Mouse (Mus musculus) cerebellum, adult 2 months (tissue): ENCODE data around the gene Sirt7. TPM values are rescaled to one million over a fixed set of nuclear protein-coding genes. Genes with fewer than 3 reads are reported as not detected.

Experiments
- DNase-seq, 2 experiments: peaks; one replicate each; pipeline ENCODE4 v3.0.0; 2021
- H3K27ac ChIP-seq: fragments of 200-500 bp; 2 replicates; pipeline ENCODE4 v1.5.1; 2012; ENCODE audit warnings: low read length, control low read depth, inconsistent platforms; ENCODE audit not compliant: insufficient read depth
- H3K27me3 ChIP-seq: fragments of 200-500 bp; 2 replicates; pipeline ENCODE4 v1.6.1; 2012; ENCODE audit warnings: inconsistent platforms, mild to moderate bottlenecking, low read length, moderate library complexity; ENCODE audit not compliant: control insufficient read depth, insufficient read depth
- H3K4me1 ChIP-seq: fragments of 200-500 bp; 2 replicates; pipeline ENCODE4 v1.6.1; 2011; ENCODE audit warnings: low read length; ENCODE audit not compliant: control insufficient read depth, insufficient read depth
- H3K4me3 ChIP-seq: fragments of 200-500 bp; replicated peaks from 2 replicates; pipeline ENCODE3; 2011; ENCODE audit warnings: mild to moderate bottlenecking, low read depth, low read length, control low read depth; ENCODE audit not compliant: insufficient read depth
- CTCF ChIP-seq: fragments of 200-500 bp; IDR thresholded peaks from 2 replicates; pipeline ENCODE4 v1.5.1; 2011; ENCODE audit warnings: low read depth, mild to moderate bottlenecking, control low read depth, low read length, moderate library complexity, borderline replicate concordance; ENCODE audit not compliant: insufficient read depth
- POLR2A ChIP-seq: fragments of 200-500 bp; IDR thresholded peaks from 2 replicates; pipeline ENCODE4 v1.6.1; 2011; ENCODE audit warnings: low read length, control low read depth, borderline replicate concordance; ENCODE audit not compliant: insufficient read depth
- WGBS: fragments of 180-500 bp; shearing (Covaris S2); methylation state at CpG from one replicate; pipeline ENCODE4 v1.1.7; 2018; 5-methylcytosine and 5-hydroxymethylcytosine counted together
- polyA plus RNA-seq: library from polyadenylated mRNA; depleted of rRNA; stranded (reverse); fragments of >200 nt; gene quantifications from 2 replicates; pipeline ENCODE4 v1.2.3, GENCODE M21; 2012

Gene Sirt7
- polyA plus RNA-seq, 1 experiment, result 80.5 TPM

DNA sequence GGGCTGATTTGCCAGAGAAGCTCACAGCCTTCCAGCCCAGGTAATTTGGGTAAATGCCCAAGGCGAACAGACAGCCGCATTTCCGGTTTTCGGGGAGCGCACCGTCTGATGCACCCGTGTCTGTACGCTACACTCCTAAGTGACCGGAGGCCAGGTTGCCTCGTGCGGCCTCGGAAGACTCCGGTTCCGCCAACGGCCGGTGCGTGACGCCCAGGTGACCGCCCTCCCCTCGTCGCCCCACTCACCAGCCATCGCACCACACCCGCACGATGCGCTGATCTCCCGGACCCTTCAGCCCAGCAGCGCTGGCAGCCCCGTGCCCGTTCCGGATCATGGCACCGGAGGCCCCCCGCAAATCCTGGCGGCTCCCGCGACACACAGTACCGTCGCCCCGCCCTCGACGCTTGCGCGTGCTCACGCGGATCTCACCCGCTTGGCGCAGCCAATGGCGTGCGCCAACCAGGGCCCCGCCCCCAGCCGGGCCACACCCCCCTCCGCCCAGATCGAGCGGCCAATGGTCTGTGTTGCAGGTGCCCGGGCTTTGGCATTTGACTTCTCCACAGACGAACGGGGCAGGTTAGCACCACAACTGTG is 7.4 kb downstream of the Sirt7 start, which contains the start of gene Pcyt2:
TSS of gene Pcyt2 (minus strand) at position 418 of the 594 bp plus-strand sequence.
- peak within 1 kb of the TSS; percentile 73 for H3K4me3 ChIP-seq
- under 1% methylated on average over 56 of the region's 56 CpGs for WGBS
- TF ChIP-seq POLR2A (peak; percentile 89), CTCF (no peak)

DNA sequence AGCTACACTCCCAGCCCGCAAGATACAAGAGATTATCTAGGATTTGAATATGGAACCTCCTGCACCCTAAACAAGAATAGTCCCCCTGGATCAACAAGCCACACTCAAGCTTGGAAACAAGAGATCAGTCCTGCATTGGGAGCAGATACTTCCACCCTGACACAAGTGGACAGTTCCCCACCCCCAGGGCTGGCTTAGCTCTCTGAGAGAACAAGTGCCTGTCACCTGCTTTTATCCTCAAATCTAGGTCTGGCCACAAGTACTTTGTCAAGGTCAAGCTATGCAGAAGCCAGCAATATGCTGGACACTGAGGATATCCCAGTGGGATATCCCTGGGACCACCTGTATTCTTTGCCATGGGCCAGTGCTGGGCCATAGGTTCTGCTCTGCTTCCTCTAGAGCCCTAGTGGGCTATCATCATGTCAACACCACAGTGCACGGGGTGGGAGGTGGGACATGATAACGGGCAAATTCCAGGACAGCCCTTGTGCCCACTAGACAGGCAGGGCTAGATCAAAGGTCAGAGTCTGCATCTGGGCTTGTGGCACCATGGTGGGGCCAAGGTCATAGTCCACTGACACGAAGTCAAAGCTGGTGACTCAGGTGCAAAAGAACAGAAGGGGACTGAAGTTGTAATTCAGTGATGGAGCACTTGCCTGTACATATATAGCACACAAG is 8.3 kb downstream of the Sirt7 start:
- Histone ChIP-seq H3K4me3 (peak overlapping the region; percentile 73), H3K27ac (peak overlapping the region; percentile 80; the same call in 1 of the 2 replicates), H3K4me1 (peaks cover 29% of the 10 kb centered on the region), H3K27me3 (no peaks in the 10 kb centered on the region)
- DNase-seq, result peak in 1 of 2 experiments; percentile 33
- 18% methylated on average over 4 of the region's 4 CpGs for WGBS
- no peak for TF ChIP-seq CTCF
- no peak for TF ChIP-seq POLR2A

More for the DNA sequence above, 7.4 kb downstream of the Sirt7 start, which contains the start of gene Pcyt2:
- Histone ChIP-seq H3K4me1 (peaks cover 29% of the 10 kb centered on the region), H3K27me3 (no peaks in the 10 kb centered on the region), H3K27ac (peak within 1 kb of the TSS; percentile 80)
- peak; percentile 94 to 95 for DNase-seq

DNA sequence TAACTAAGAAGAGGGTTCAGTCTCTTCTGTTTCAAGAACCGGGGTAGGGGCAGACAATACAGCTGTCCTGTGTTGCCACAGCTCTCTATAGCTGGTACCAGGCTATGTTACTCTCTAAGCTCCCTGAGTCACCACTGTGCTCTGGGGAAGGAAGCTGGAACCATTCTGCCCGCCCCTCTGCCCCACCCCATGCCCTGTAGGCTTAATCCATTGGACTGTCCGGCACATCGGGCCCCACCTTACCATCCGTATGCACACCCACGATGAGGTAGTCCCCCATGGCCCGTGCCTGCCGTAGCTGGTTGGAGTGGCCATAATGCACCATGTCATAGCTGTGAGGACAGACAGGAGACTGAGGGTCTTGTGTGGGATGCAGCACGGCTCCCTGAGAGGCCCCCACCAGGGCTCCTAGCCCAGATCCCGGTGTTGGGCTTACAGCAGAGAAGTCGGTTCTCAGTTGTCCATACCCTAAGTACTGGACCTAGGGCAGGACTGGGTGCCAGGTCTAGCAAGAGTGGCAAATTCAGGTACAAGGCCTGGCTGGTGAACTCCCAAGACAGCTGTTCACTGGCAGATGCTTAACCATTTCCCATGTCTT is 9.3 kb downstream of the Sirt7 start:
- no peaks in the 10 kb centered on the region for H3K27me3 ChIP-seq
- DNase-seq, result peak in 1 of 2 experiments; percentile 15
- TF ChIP-seq CTCF (no peak), POLR2A (no peak)
- peaks cover 29% of the 10 kb centered on the region for H3K4me1 ChIP-seq
- no peak overlapping the region for H3K27ac ChIP-seq
- WGBS, result 74% methylated on average over 11 of the region's 11 CpGs
- peak overlapping the region; percentile 27 for H3K4me3 ChIP-seq

DNA sequence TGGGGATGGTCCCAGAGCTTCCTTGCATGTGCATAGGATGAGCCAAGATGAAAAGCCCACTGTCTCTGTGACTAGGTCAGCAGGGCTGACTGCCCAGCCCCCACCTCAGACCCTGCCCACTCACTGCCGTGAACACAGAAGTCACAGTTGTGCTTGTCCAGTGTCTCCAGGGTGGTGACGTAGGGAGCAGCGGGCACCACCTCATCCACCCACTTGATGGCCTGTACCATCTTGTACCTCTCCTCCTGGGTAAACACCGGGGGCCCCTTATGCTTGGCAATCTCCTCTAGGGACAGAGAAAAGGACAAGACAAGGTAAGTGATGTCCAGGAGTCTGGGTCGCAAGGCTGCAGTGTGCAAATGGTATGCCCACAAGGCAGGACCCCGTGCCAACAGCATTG is 9.9 kb downstream of the Sirt7 start:
- 71% methylated on average over 6 of the region's 6 CpGs for WGBS
- H3K4me1 ChIP-seq, result peaks cover 29% of the 10 kb centered on the region

DNA sequence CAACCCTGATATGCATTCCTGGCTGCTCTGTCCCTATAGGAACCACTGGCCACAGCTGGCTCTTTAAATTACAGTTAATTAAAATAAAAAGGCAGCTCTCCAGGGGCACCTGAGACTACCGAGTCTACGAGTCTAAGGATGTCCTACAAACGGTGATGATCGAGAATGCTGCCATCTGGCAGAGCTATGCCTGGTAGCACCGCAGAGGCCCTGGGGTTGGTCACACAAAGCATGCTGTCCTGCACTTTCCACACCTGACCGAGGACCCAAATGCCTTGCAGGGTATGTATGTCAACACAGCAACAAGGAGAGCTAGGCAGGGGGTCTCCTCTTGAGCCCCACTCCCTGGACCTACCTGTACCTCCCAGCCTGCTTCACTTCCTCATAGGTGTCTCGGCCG is 11.1 kb downstream of the Sirt7 start:
- WGBS, result 19% methylated on average over 8 of the region's 8 CpGs
- DNase-seq, result peak in 1 of 2 experiments; percentile 44
- no peaks in the 10 kb centered on the region for H3K27me3 ChIP-seq
- H3K4me1 ChIP-seq, result peaks cover 32% of the 10 kb centered on the region
- H3K27ac ChIP-seq, result peak overlapping the region; percentile 44; the same call in 1 of the 2 replicates
- no peak overlapping the region for H3K4me3 ChIP-seq
- no peak for TF ChIP-seq POLR2A
- no peak for TF ChIP-seq CTCF

More for the DNA sequence above, 9.9 kb downstream of the Sirt7 start:
- TF ChIP-seq POLR2A, result no peak
- no peak for TF ChIP-seq CTCF
- H3K4me3 ChIP-seq, result no peak overlapping the region
- H3K27me3 ChIP-seq, result no peaks in the 10 kb centered on the region
- no peak overlapping the region for H3K27ac ChIP-seq
- peak in 1 of 2 experiments; percentile 30 for DNase-seq

DNA sequence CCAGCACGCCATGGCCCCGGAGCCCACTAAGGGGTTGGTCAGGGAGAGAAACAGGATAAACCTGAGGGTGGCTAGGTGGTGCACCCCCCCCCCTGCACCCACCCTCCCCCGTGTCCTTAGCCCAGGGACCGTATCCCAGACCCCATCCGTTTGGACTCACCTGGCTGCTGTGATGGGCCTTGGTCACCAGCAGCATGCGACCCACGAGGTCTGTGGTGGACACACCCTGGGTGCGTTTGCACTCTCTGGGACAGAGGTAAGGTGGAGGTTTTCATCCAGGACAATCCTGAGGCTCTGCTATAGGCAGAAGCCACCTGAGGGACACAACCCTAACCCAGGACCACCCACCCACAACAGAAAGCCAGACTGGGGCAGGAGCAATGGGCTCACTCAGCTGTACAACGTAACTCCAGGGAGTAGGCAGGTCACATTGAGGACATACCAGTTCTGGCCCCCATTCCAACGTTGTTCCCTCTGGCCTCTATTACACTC is 11.5 kb downstream of the Sirt7 start:
- DNase-seq, result no peak
- Histone ChIP-seq H3K4me3 (no peak overlapping the region), H3K27ac (peak overlapping the region; percentile 44; the same call in 1 of the 2 replicates), H3K4me1 (peaks cover 32% of the 10 kb centered on the region), H3K27me3 (no peaks in the 10 kb centered on the region)
- WGBS, result 38% methylated on average over 10 of the region's 10 CpGs
- TF ChIP-seq CTCF (no peak), POLR2A (no peak)

DNA sequence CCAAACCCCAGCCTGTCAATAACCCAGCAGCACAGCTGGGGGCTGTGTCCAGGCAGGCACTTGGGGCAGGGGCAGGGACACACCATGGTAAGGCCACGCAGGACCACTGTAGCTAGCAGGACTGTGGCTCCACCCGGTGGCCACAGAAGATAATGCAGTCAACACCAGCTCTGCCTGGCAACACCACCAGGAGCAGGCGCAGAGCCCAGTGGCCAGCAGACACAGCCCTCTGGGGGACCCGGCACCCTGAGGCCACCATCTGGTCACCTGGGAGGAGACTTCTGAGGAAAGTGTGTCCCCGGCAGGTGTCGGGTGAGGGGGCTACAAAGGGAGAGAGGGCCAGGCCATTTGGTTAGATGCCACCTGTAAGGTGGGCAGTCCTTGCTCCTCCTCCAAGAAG is 12.3 kb downstream of the Sirt7 start:
- H3K4me3 ChIP-seq, result no peak overlapping the region
- peak overlapping the region; percentile 20; the same call in 1 of the 2 replicates for H3K27ac ChIP-seq
- peak; percentile 97 for TF ChIP-seq CTCF
- TF ChIP-seq POLR2A, result no peak
- DNase-seq, result peak; percentile 91 to 94
- 6% methylated on average over 6 of the region's 6 CpGs for WGBS
- peaks cover 32% of the 10 kb centered on the region for H3K4me1 ChIP-seq
- H3K27me3 ChIP-seq, result no peaks in the 10 kb centered on the region
